Mouse (Mus musculus): ENCODE results near the gene Exoc6b.

- TF ChIP-seq POLR2A (IDR thresholded peaks at IDR 0.05; ENCODE audit: insufficient read length, low read depth) = no peak
- TF ChIP-seq USF1 (IDR thresholded peaks at IDR 0.05; ENCODE audit: low read depth) = no peak
- no peak for TF ChIP-seq MYOD1 (IDR thresholded peaks at IDR 0.05; ENCODE audit: control insufficient read depth in 1 of 3, insufficient read length in 2 of 3, low read depth in 2 of 3)
- TF ChIP-seq CEBPB (IDR thresholded peaks at IDR 0.05; ENCODE audit: insufficient read depth, poor library complexity, severe bottlenecking) = no peak
- no peak for TF ChIP-seq MYOG (IDR thresholded peaks at IDR 0.05; ENCODE audit: control insufficient read depth in 1 of 3, insufficient read depth in 1 of 3, insufficient read length in 2 of 3, low read depth in 2 of 3)
- no peak for TF ChIP-seq POLR2AphosphoS2 (IDR thresholded peaks at IDR 0.05; ENCODE audit: insufficient read length, low read depth)
- TF ChIP-seq E2F4 (IDR thresholded peaks at IDR 0.05; ENCODE audit: insufficient read depth) = no peak
These were observed 342.4 kb downstream of the Exoc6b start for GRCm38 (mm10) chr6:84726876-84727275.

Measured in myocyte (in vitro differentiated cells).